ENCODE assay signal across 10 mouse cellular contexts in the genomic region with DNA sequence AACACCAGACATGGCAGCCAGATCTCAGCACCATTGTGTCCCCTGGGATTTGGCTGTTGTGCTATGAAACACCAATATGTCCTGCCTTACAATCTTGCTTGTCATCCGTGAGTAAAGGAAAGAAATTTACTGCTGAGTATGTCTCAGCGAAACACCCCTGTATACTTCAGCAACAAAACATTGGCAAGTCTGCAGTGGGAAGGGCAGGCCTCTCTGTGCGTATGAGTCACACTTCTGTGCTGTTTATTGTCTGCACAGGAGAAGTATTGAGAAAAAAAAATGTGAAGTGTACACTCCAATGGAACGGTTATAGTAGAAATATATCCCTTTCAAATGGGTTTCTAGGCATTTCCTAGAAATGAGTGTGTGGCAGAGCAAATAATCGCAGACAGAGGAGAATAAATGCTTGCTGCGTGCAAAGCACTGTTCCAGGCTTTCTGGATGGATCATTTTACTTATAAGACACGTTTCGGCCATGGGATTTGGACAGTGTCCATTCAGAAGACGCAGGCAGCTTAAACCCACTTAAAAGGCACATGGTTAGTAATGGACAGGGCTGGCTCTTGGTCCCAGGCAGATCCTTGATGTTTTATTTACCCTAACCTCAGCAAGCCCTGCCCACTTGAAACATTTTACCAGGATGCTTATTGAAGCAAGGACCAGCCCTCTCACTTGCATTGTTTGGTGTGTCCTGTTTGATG.
A peak's percentile ranks its signal among the peaks of the same experiment; 100 is the strongest.
DNase-seq lines count a peak whose midpoint lies in the region; ATAC-seq and TF ChIP-seq lines count a peak whose summit lies in the region.
"Had no signal": no experiment of that assay in that cellular context is flagged by ENCODE, and none has a peak within 500 bp of the region (broad histone marks: within the 10 kb centered on the region; RNA-seq: fewer than 3 reads in every experiment).

No protein-coding gene starts in this region.

- intact Hi-C loops in left cerebral cortex, adult 2 months (cut with DNase I) = no loop called here
- intact Hi-C loops in left cerebral cortex, postnatal 4 days (cut with DNase I) = no loop called here
- intact Hi-C loops in gastrocnemius, adult 2 months (cut with DNase I) = no loop called here

- H3K9me3 ChIP-seq in embryonic facial prominence, embryonic 13.5 days = no peaks in the 10 kb centered on the region
- no peaks in the 10 kb centered on the region for H3K9me3 ChIP-seq in embryonic facial prominence, embryonic 10.5 days
- no peaks in the 10 kb centered on the region for H3K9me3 ChIP-seq in midbrain, embryonic 15.5 days

- no peaks in the 10 kb centered on the region for H3K27me3 ChIP-seq in embryonic facial prominence, embryonic 13.5 days
- H3K27me3 ChIP-seq in embryonic facial prominence, embryonic 10.5 days (replicated peaks; ENCODE audit: low read depth, poor library complexity, severe bottlenecking) = 0 out of 2 replicates have a peak, but pooled peaks cover 4% of the 10 kb centered on the region
- H3K27me3 ChIP-seq in midbrain, embryonic 15.5 days (replicated peaks) = no peaks in the 10 kb centered on the region

- H3K4me2 ChIP-seq in embryonic facial prominence, embryonic 13.5 days = no peak overlapping the region
- peak overlapping the region; percentile 60 for H3K4me2 ChIP-seq in midbrain, embryonic 15.5 days

- WGBS in embryonic facial prominence, embryonic 13.5 days = 51% methylated on average over 9 of the region's 9 CpGs
- 81% methylated on average over 9 of the region's 9 CpGs for WGBS in embryonic facial prominence, embryonic 10.5 days
- 60% methylated on average over 9 of the region's 9 CpGs for WGBS in midbrain, embryonic 15.5 days

- H3K4me3 ChIP-seq in embryonic facial prominence, embryonic 13.5 days = no peak overlapping the region
- H3K4me3 ChIP-seq in embryonic facial prominence, embryonic 10.5 days = no peak overlapping the region
- H3K4me3 ChIP-seq in left cerebral cortex, adult 2 months = peak overlapping the region; percentile 29; the same call in 1 of the 2 replicates
- H3K4me3 ChIP-seq in midbrain, embryonic 15.5 days = peak overlapping the region; percentile 45
- no peak overlapping the region for H3K4me3 ChIP-seq in gastrocnemius, adult 2 months

- no peak for TF ChIP-seq CTCF in left cerebral cortex, adult 2 months (IDR thresholded peaks at IDR 0.05)
- no peak for TF ChIP-seq CTCF in gastrocnemius, adult 2 months (IDR thresholded peaks at IDR 0.05)

- DNase-seq in embryonic facial prominence, embryonic 10.5 days (ENCODE audit: low spot score) = no peak
- no peak for DNase-seq in left cerebral cortex, adult 2 months (ENCODE audit: extremely low spot score in 1 of 2, low spot score in 2 of 2)
- no peak for DNase-seq in left cerebral cortex, postnatal 4 days
- peak; percentile 24 for DNase-seq in adipocyte (ENCODE audit: low spot score)
- DNase-seq in gastrocnemius, adult 2 months = no peak
- DNase-seq: gastrocnemius, postnatal 36 days; kidney, adult 2 months had no signal

- 0 out of 2 replicates have a peak overlapping the region, but pooled peaks have one; percentile 16 for H3K27ac ChIP-seq in embryonic facial prominence, embryonic 13.5 days
- H3K27ac ChIP-seq in embryonic facial prominence, embryonic 10.5 days (replicated peaks) = no peak overlapping the region
- peak overlapping the region; percentile 78 for H3K27ac ChIP-seq in left cerebral cortex, adult 2 months
- H3K27ac ChIP-seq in midbrain, embryonic 15.5 days = peak overlapping the region; percentile 85
- H3K27ac ChIP-seq in gastrocnemius, adult 2 months = no peak overlapping the region

- no peaks in the 10 kb centered on the region for H3K36me3 ChIP-seq in embryonic facial prominence, embryonic 13.5 days
- no peaks in the 10 kb centered on the region for H3K36me3 ChIP-seq in embryonic facial prominence, embryonic 10.5 days (replicated peaks)
- H3K36me3 ChIP-seq in midbrain, embryonic 15.5 days (replicated peaks) = no peaks in the 10 kb centered on the region

- H3K9ac ChIP-seq in embryonic facial prominence, embryonic 13.5 days = no peak overlapping the region
- peak overlapping the region; percentile 50; the same call in 1 of the 2 replicates for H3K9ac ChIP-seq in midbrain, embryonic 15.5 days

- H3K4me1 ChIP-seq in embryonic facial prominence, embryonic 13.5 days = peaks cover 69% of the 10 kb centered on the region
- peaks cover 33% of the 10 kb centered on the region for H3K4me1 ChIP-seq in embryonic facial prominence, embryonic 10.5 days
- peaks cover 28% of the 10 kb centered on the region for H3K4me1 ChIP-seq in midbrain, embryonic 15.5 days

- ATAC-seq in embryonic facial prominence, embryonic 13.5 days (ENCODE audit: insufficient number of reproducible peaks, insufficient read depth, low FRiP score, low TSS enrichment, low read depth) = no peak
- ATAC-seq in midbrain, embryonic 15.5 days (replicated peaks) = peak; percentile 12; the same call in 1 of the 2 replicates
- no peak for ATAC-seq in erythroblast, adult 5-6 weeks (replicated peaks; ENCODE audit: low FRiP score, poor library complexity, severe bottlenecking)

Comparison
In these comparisons a context has a peak if more than half of its experiments do, and no peak if none do; other contexts are left out.
1. H3K27ac ChIP-seq: peak in embryonic facial prominence, embryonic 13.5 days (single experiment), left cerebral cortex, adult 2 months (single experiment) and midbrain, embryonic 15.5 days (single experiment); none in embryonic facial prominence, embryonic 10.5 days (single experiment) and gastrocnemius, adult 2 months (single experiment).
2. H3K4me3 ChIP-seq: peak in left cerebral cortex, adult 2 months (single experiment) and midbrain, embryonic 15.5 days (single experiment); none in embryonic facial prominence, embryonic 13.5 days (single experiment), embryonic facial prominence, embryonic 10.5 days (single experiment) and gastrocnemius, adult 2 months (single experiment).